Mouse (Mus musculus): ENCODE measurements around the gene H2-Eb2. TPM values are rescaled to one million over a fixed set of nuclear protein-coding genes. Genes with fewer than 3 reads are reported as not detected.

The H2-Eb2 gene
- polyA plus RNA-seq, 1 experiment from 2014 or later = not detected

GRCm38 (mm10) chr17:34363676-34364310 lies 38.3 kb downstream of the H2-Eb2 start:
- no peak for ATAC-seq (ENCODE audit: insufficient number of reproducible peaks, low FRiP score, low TSS enrichment, low read depth)
- WGBS = 75% methylated on average over 3 of the region's 3 CpGs
- no peak overlapping the region for H3K4me3 ChIP-seq

GRCm38 (mm10) chr17:34365031-34365430 lies 39.6 kb downstream of the H2-Eb2 start:
- ATAC-seq (ENCODE audit: insufficient number of reproducible peaks, low FRiP score, low TSS enrichment, low read depth) = no peak
- H3K4me2 ChIP-seq = no peak overlapping the region
- WGBS = 75% methylated on average over 10 of the region's 10 CpGs

More at GRCm38 (mm10) chr17:34363676-34364310, 38.3 kb downstream of the H2-Eb2 start:
- Histone ChIP-seq H3K4me2 (no peak overlapping the region), H3K4me1 (no peaks in the 10 kb centered on the region), H3K9me3 (no peaks in the 10 kb centered on the region), H3K9ac (no peak overlapping the region), H3K36me3 (no peaks in the 10 kb centered on the region), H3K27ac (no peak overlapping the region), H3K27me3 (no peaks in the 10 kb centered on the region)

GRCm38 (mm10) chr17:34370563-34370962 lies 45.1 kb downstream of the H2-Eb2 start:
- Histone ChIP-seq H3K4me1 (no peaks in the 10 kb centered on the region), H3K4me3 (no peak overlapping the region), H3K36me3 (no peaks in the 10 kb centered on the region), H3K27ac (no peak overlapping the region), H3K4me2 (no peak overlapping the region), H3K9me3 (no peaks in the 10 kb centered on the region), H3K9ac (no peak overlapping the region), H3K27me3 (no peaks in the 10 kb centered on the region)
- ATAC-seq (ENCODE audit: insufficient number of reproducible peaks, low FRiP score, low TSS enrichment, low read depth) = no peak
- WGBS = 78% methylated on average over 4 of the region's 4 CpGs

More at GRCm38 (mm10) chr17:34365031-34365430, 39.6 kb downstream of the H2-Eb2 start:
- no peak overlapping the region for H3K9ac ChIP-seq
- no peak overlapping the region for H3K4me3 ChIP-seq
- no peaks in the 10 kb centered on the region for H3K9me3 ChIP-seq
- H3K27ac ChIP-seq = no peak overlapping the region
- no peaks in the 10 kb centered on the region for H3K36me3 ChIP-seq
- no peaks in the 10 kb centered on the region for H3K4me1 ChIP-seq
- H3K27me3 ChIP-seq = no peaks in the 10 kb centered on the region

DNA sequence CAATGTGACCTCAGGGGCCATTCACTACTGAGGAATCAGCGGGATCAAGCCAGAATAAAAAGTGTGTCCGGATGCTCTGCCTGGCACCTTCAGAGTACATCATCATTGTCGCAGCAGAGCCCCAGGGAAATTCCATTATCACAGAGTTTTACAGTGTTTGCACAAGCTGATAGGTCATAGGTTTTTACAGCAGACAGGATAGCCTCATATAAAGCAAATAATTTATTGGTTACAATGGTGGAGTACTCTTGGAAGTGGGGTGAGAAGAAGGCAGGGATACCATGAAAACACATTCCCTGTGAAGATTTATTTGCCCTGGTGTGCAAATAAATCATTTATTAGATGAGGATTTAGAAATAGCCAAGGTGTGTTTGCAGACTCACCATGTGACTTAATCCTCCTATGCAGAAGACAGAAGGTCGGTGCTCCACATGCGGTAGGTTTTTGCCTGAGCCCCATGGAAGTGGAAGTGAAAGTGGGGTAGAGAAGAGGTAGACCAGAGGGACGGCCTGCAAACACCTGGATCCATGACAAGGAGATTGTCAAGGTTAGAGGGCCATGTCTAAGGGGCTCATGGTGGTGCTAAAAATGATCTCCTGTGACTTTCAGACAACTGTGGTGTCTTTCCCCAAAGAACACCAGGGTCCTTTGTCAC lies 47.7 kb downstream of the H2-Eb2 start:
- Histone ChIP-seq H3K9me3 (no peaks in the 10 kb centered on the region), H3K27ac (no peak overlapping the region), H3K4me1 (no peaks in the 10 kb centered on the region), H3K9ac (no peak overlapping the region), H3K27me3 (no peaks in the 10 kb centered on the region), H3K4me2 (no peak overlapping the region), H3K36me3 (no peaks in the 10 kb centered on the region), H3K4me3 (no peak overlapping the region)
- ATAC-seq (ENCODE audit: insufficient number of reproducible peaks, low FRiP score, low TSS enrichment, low read depth) = no peak
- 74% methylated on average over 6 of the region's 6 CpGs for WGBS

DNA sequence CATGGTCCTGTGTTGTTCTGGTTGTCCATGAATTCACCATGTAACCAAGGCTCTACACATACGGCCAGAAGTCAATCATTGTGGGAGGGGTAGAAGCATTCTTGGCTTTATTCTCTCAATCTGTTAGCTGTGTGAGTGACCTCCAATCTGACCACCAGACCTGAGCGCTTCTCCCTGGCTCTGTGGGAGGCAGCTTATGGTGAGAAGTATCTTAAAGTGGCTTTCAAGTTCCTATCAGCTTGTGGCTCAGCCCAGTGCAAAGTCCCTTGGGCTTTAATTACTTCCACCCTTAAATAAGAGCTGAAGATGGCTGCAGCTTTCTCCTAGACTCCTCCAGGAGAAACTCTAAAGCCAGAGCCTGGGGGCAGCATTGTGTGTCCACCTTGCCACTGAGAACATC lies 51.4 kb downstream of the H2-Eb2 start, which contains the start of gene Btnl1:
Gene Btnl1, plus strand, starts transcription at position 286 of the 400 bp plus-strand sequence.
- Histone ChIP-seq H3K36me3 (no peaks in the 10 kb centered on the region), H3K4me2 (no peak within 1 kb of the TSS), H3K9ac (no peak within 1 kb of the TSS), H3K4me3 (no peak within 1 kb of the TSS), H3K4me1 (no peaks in the 10 kb centered on the region), H3K27me3 (no peaks in the 10 kb centered on the region), H3K27ac (no peak within 1 kb of the TSS), H3K9me3 (no peaks in the 10 kb centered on the region)
- WGBS = 82% methylated on average over 2 of the region's 2 CpGs
- ATAC-seq (ENCODE audit: insufficient number of reproducible peaks, low FRiP score, low TSS enrichment, low read depth) = no peak

GRCm38 (mm10) chr17:34377450-34378209 lies 52.2 kb downstream of the H2-Eb2 start:
- Histone ChIP-seq H3K36me3 (no peaks in the 10 kb centered on the region), H3K9ac (no peak overlapping the region), H3K27ac (no peak overlapping the region), H3K4me2 (no peak overlapping the region), H3K27me3 (no peaks in the 10 kb centered on the region), H3K9me3 (no peaks in the 10 kb centered on the region), H3K4me1 (no peaks in the 10 kb centered on the region), H3K4me3 (no peak overlapping the region)
- 60% methylated on average over 6 of the region's 6 CpGs for WGBS
- no peak for ATAC-seq (ENCODE audit: insufficient number of reproducible peaks, low FRiP score, low TSS enrichment, low read depth)

DNA sequence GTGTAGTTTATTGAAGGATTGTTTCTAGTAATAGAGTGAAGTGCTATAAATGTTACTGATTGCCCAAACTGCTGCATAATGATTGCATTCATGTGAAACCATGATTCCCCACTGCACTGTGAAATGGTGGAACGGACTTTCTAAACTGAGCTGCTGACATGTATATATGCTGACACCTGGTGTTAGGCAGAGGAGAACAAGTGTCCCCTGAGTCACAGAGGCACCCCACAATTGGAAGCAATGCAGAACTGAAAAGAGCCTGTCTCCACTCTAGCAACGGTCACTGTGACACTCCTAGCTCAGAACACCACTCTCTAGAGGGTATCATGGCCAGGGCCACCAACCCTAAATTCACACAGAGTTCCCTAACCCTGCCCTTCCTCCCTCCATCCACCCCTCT lies 53.3 kb downstream of the H2-Eb2 start:
- H3K27ac ChIP-seq = no peak overlapping the region
- H3K4me1 ChIP-seq = no peaks in the 10 kb centered on the region
- H3K4me3 ChIP-seq = no peak overlapping the region
- no peaks in the 10 kb centered on the region for H3K9me3 ChIP-seq
- 78% methylated on average over 2 of the region's 2 CpGs for whole genome bisulfite sequencing
- ATAC-seq (ENCODE audit: insufficient number of reproducible peaks, low FRiP score, low TSS enrichment, low read depth) = no peak
- H3K36me3 ChIP-seq = no peaks in the 10 kb centered on the region
- H3K27me3 ChIP-seq = no peaks in the 10 kb centered on the region
- H3K4me2 ChIP-seq = no peak overlapping the region
- no peak overlapping the region for H3K9ac ChIP-seq

GRCm38 (mm10) chr17:34379451-34379850 lies 54.0 kb downstream of the H2-Eb2 start:
- H3K4me2 ChIP-seq = no peak overlapping the region
- H3K4me3 ChIP-seq = no peak overlapping the region
- H3K9me3 ChIP-seq = no peaks in the 10 kb centered on the region
- ATAC-seq (ENCODE audit: insufficient number of reproducible peaks, low FRiP score, low TSS enrichment, low read depth) = no peak
- no peaks in the 10 kb centered on the region for H3K27me3 ChIP-seq
- no peak overlapping the region for H3K27ac ChIP-seq
- 79% methylated on average over 7 of the region's 7 CpGs for WGBS
- H3K4me1 ChIP-seq = no peaks in the 10 kb centered on the region
- H3K9ac ChIP-seq = no peak overlapping the region
- H3K36me3 ChIP-seq = no peaks in the 10 kb centered on the region

- no peak overlapping the region for H3K9ac ChIP-seq
- no peaks in the 10 kb centered on the region for H3K27me3 ChIP-seq
- H3K36me3 ChIP-seq = no peaks in the 10 kb centered on the region
- no peak overlapping the region for H3K4me2 ChIP-seq
- no peak for ATAC-seq (ENCODE audit: insufficient number of reproducible peaks, low FRiP score, low TSS enrichment, low read depth)
- 70% methylated on average over 11 of the region's 11 CpGs for WGBS
- no peaks in the 10 kb centered on the region for H3K9me3 ChIP-seq
- H3K27ac ChIP-seq = no peak overlapping the region
- no peak overlapping the region for H3K4me3 ChIP-seq
- no peaks in the 10 kb centered on the region for H3K4me1 ChIP-seq
Measured at GRCm38 (mm10) chr17:34381876-34382275, 56.4 kb downstream of the H2-Eb2 start.

DNA sequence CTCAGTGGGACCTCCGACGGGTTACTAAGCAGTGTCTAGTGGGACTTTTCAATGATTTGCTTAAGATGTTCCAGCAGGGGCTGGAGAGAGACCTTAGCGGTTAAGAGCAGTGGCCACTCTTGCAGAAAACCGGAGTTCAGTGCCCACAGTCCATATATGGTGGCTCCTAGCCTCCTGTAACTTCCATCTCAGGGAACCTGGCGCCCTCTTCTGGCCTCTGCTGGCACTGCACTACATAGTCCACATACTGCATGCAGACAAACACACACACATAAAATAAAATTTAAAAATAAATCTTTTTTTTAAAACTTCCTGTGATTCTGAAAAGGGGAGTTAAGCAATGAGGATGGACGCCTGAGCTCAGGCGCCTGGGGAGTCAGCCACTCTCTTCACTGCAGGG lies 57.7 kb downstream of the H2-Eb2 start:
- H3K4me3 ChIP-seq = no peak overlapping the region
- no peaks in the 10 kb centered on the region for H3K9me3 ChIP-seq
- WGBS = 78% methylated on average over 7 of the region's 7 CpGs
- no peak overlapping the region for H3K27ac ChIP-seq
- H3K27me3 ChIP-seq = no peaks in the 10 kb centered on the region
- no peak for ATAC-seq (ENCODE audit: insufficient number of reproducible peaks, low FRiP score, low TSS enrichment, low read depth)
- H3K4me1 ChIP-seq = no peaks in the 10 kb centered on the region
- H3K4me2 ChIP-seq = no peak overlapping the region
- H3K9ac ChIP-seq = no peak overlapping the region
- no peaks in the 10 kb centered on the region for H3K36me3 ChIP-seq

GRCm38 (mm10) chr17:34384699-34385098 lies 59.2 kb downstream of the H2-Eb2 start:
- H3K4me3 ChIP-seq = no peak overlapping the region
- H3K9ac ChIP-seq = no peak overlapping the region
- H3K27ac ChIP-seq = no peak overlapping the region
- no peaks in the 10 kb centered on the region for H3K9me3 ChIP-seq
- H3K27me3 ChIP-seq = no peaks in the 10 kb centered on the region
- no peak for ATAC-seq (ENCODE audit: insufficient number of reproducible peaks, low FRiP score, low TSS enrichment, low read depth)
- 74% methylated on average over 3 of the region's 3 CpGs for WGBS
- no peak overlapping the region for H3K4me2 ChIP-seq
- no peaks in the 10 kb centered on the region for H3K4me1 ChIP-seq
- H3K36me3 ChIP-seq = no peaks in the 10 kb centered on the region

DNA sequence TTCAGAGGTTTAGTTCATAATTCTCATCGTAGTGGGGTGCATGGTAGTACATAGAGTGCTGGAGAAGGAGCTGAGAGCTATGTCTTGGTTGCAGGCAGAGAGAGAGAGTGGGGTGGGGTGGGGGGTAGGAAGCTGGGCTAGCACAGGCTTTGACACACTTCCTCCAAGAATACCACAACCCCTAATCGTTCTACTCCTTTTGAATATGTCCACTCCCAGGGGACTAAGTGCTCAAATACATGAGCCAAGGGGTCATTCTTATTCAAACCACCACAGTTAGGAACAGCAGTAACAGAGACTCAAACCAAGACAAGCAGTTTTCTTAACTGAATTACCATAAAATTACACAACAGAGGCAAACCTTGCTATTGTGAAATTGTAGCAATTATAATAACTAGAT lies 61.2 kb downstream of the H2-Eb2 start:
- H3K27me3 ChIP-seq = peaks cover 2% of the 10 kb centered on the region; the same call in 1 of the 2 replicates
- no peak overlapping the region for H3K4me2 ChIP-seq
- 77% methylated on average over 2 of the region's 2 CpGs for WGBS
- H3K4me1 ChIP-seq = no peaks in the 10 kb centered on the region
- H3K4me3 ChIP-seq = no peak overlapping the region
- H3K36me3 ChIP-seq = no peaks in the 10 kb centered on the region
- ATAC-seq (ENCODE audit: insufficient number of reproducible peaks, low FRiP score, low TSS enrichment, low read depth) = no peak
- no peak overlapping the region for H3K27ac ChIP-seq
- H3K9me3 ChIP-seq = no peaks in the 10 kb centered on the region
- H3K9ac ChIP-seq = no peak overlapping the region
